Mouse (Mus musculus): ENCODE measurements around the gene Shoc2. TPM values are rescaled to one million over a fixed set of nuclear protein-coding genes. Genes with fewer than 3 reads are reported as not detected.
"Not testable (repeated sequence)": the region's sequence is repeated elsewhere in the genome, so short reads cannot be mapped to it uniquely, and the experiment has no call there.

Gene Shoc2
- polyA plus RNA-seq, 1 experiment from 2014 or later = 76.2 TPM

- WGBS = 73% methylated on average over 7 of the region's 7 CpGs
- peaks cover 17% of the 10 kb centered on the region for H3K4me1 ChIP-seq
- peak overlapping the region; percentile 68 for H3K4me2 ChIP-seq
- H3K4me3 ChIP-seq (replicated peaks) = peak overlapping the region; percentile 98
- H3K9me3 ChIP-seq = no peaks in the 10 kb centered on the region
- H3K27me3 ChIP-seq = peaks cover 7% of the 10 kb centered on the region; the same call in 1 of the 2 replicates
- ATAC-seq (ENCODE audit: low FRiP score) = no peak
- no peak overlapping the region for H3K27ac ChIP-seq
- H3K9ac ChIP-seq = no peak overlapping the region
- H3K36me3 ChIP-seq (replicated peaks) = peaks cover 9% of the 10 kb centered on the region
Observed at GRCm38 (mm10) chr19:53904833-53905480, 39.1 kb upstream of the Shoc2 start.

- Histone ChIP-seq H3K4me3 (replicated peaks) (no peak overlapping the region), H3K4me2 (no peak overlapping the region), H3K36me3 (replicated peaks) (peaks cover 11% of the 10 kb centered on the region), H3K4me1 (peaks cover 17% of the 10 kb centered on the region), H3K9ac (no peak overlapping the region), H3K27ac (no peak overlapping the region), H3K9me3 (no peaks in the 10 kb centered on the region), H3K27me3 (0 out of 2 replicates have a peak, but pooled peaks cover 5% of the 10 kb centered on the region)
- no peak for ATAC-seq (ENCODE audit: low FRiP score)
- WGBS = 75% methylated on average over 6 of the region's 6 CpGs
Observed at GRCm38 (mm10) chr19:53906033-53906702, 37.9 kb upstream of the Shoc2 start.

GRCm38 (mm10) chr19:53906703-53907070 lies 37.4 kb upstream of the Shoc2 start:
- ATAC-seq (ENCODE audit: low FRiP score) = not testable (repeated sequence)

GRCm38 (mm10) chr19:53914950-53915349 lies 29.2 kb upstream of the Shoc2 start:
- H3K9ac ChIP-seq = no peak overlapping the region
- WGBS = 98% methylated on average over 4 of the region's 4 CpGs
- no peaks in the 10 kb centered on the region for H3K9me3 ChIP-seq
- H3K4me3 ChIP-seq (replicated peaks) = no peak overlapping the region
- ATAC-seq (ENCODE audit: low FRiP score) = no peak
- no peak overlapping the region for H3K4me2 ChIP-seq
- H3K27ac ChIP-seq = no peak overlapping the region
- no peaks in the 10 kb centered on the region for H3K4me1 ChIP-seq
- H3K27me3 ChIP-seq = no peaks in the 10 kb centered on the region
- H3K36me3 ChIP-seq (replicated peaks) = peaks cover 72% of the 10 kb centered on the region

More at GRCm38 (mm10) chr19:53906703-53907070, 37.4 kb upstream of the Shoc2 start:
- H3K27ac ChIP-seq; H3K9ac ChIP-seq; H3K9me3 ChIP-seq; H3K4me2 ChIP-seq; H3K4me3 ChIP-seq (replicated peaks); H3K27me3 ChIP-seq: not testable (repeated sequence)
- Histone ChIP-seq H3K36me3 (replicated peaks) (peaks cover 14% of the 10 kb centered on the region), H3K4me1 (peaks cover 17% of the 10 kb centered on the region)

GRCm38 (mm10) chr19:53919541-53919940 lies 24.6 kb upstream of the Shoc2 start:
- Histone ChIP-seq H3K4me2 (no peak overlapping the region), H3K27ac (no peak overlapping the region), H3K9ac (no peak overlapping the region), H3K36me3 (replicated peaks) (peaks cover 71% of the 10 kb centered on the region), H3K27me3 (no peaks in the 10 kb centered on the region), H3K9me3 (no peaks in the 10 kb centered on the region), H3K4me3 (replicated peaks) (no peak overlapping the region), H3K4me1 (no peaks in the 10 kb centered on the region)
- 95% methylated on average over 10 of the region's 10 CpGs for WGBS
- no peak for ATAC-seq (ENCODE audit: low FRiP score)

- H3K27me3 ChIP-seq; ATAC-seq (ENCODE audit: low FRiP score); H3K9me3 ChIP-seq; H3K9ac ChIP-seq; H3K4me1 ChIP-seq; H3K4me3 ChIP-seq (replicated peaks); H3K4me2 ChIP-seq; H3K27ac ChIP-seq: not testable (repeated sequence)
- WGBS = 92% methylated on average over 3 of the region's 3 CpGs
- H3K36me3 ChIP-seq (replicated peaks) = peaks cover 65% of the 10 kb centered on the region
Observed at GRCm38 (mm10) chr19:53921996-53922395, 22.1 kb upstream of the Shoc2 start.

GRCm38 (mm10) chr19:53925338-53925751 lies 18.8 kb upstream of the Shoc2 start:
- no peaks in the 10 kb centered on the region for H3K27me3 ChIP-seq
- H3K9me3 ChIP-seq = no peaks in the 10 kb centered on the region
- no peak overlapping the region for H3K4me3 ChIP-seq (replicated peaks)

GRCm38 (mm10) chr19:53926705-53927104 lies 17.4 kb upstream of the Shoc2 start:
- Histone ChIP-seq H3K27ac (no peak overlapping the region), H3K36me3 (replicated peaks) (peaks cover 56% of the 10 kb centered on the region), H3K4me1 (no peaks in the 10 kb centered on the region), H3K27me3 (no peaks in the 10 kb centered on the region), H3K4me2 (no peak overlapping the region), H3K4me3 (replicated peaks) (no peak overlapping the region), H3K9me3 (no peaks in the 10 kb centered on the region), H3K9ac (no peak overlapping the region)
- ATAC-seq (ENCODE audit: low FRiP score) = no peak
- WGBS = 96% methylated on average over 1 of the region's 1 CpGs

More at GRCm38 (mm10) chr19:53925338-53925751, 18.8 kb upstream of the Shoc2 start:
- H3K9ac ChIP-seq = no peak overlapping the region
- H3K4me2 ChIP-seq = no peak overlapping the region
- H3K4me1 ChIP-seq = no peaks in the 10 kb centered on the region
- H3K36me3 ChIP-seq (replicated peaks) = peaks cover 61% of the 10 kb centered on the region
- no peak overlapping the region for H3K27ac ChIP-seq
- no peak for ATAC-seq (ENCODE audit: low FRiP score)
- 93% methylated on average over 2 of the region's 2 CpGs for WGBS

GRCm38 (mm10) chr19:53929218-53929617 lies 14.9 kb upstream of the Shoc2 start:
- Histone ChIP-seq H3K4me3 (replicated peaks) (no peak overlapping the region), H3K27me3 (no peaks in the 10 kb centered on the region), H3K36me3 (replicated peaks) (peaks cover 56% of the 10 kb centered on the region), H3K9me3 (no peaks in the 10 kb centered on the region), H3K9ac (no peak overlapping the region), H3K4me1 (no peaks in the 10 kb centered on the region), H3K27ac (no peak overlapping the region), H3K4me2 (no peak overlapping the region)
- no peak for ATAC-seq (ENCODE audit: low FRiP score)
- WGBS = 92% methylated on average over 3 of the region's 3 CpGs

- Histone ChIP-seq H3K36me3 (replicated peaks) (peaks cover 47% of the 10 kb centered on the region), H3K4me1 (no peaks in the 10 kb centered on the region), H3K27ac (no peak overlapping the region), H3K9me3 (no peaks in the 10 kb centered on the region), H3K4me2 (no peak overlapping the region), H3K9ac (no peak overlapping the region), H3K4me3 (replicated peaks) (no peak overlapping the region), H3K27me3 (no peaks in the 10 kb centered on the region)
- ATAC-seq (ENCODE audit: low FRiP score) = no peak
Observed at GRCm38 (mm10) chr19:53933050-53933449, 11.1 kb upstream of the Shoc2 start.

- Histone ChIP-seq H3K9me3 (no peaks in the 10 kb centered on the region), H3K9ac (no peak overlapping the region), H3K27ac (no peak overlapping the region), H3K4me1 (no peaks in the 10 kb centered on the region), H3K4me3 (replicated peaks) (no peak overlapping the region), H3K4me2 (no peak overlapping the region), H3K36me3 (replicated peaks) (peaks cover 47% of the 10 kb centered on the region), H3K27me3 (no peaks in the 10 kb centered on the region)
- no peak for ATAC-seq (ENCODE audit: low FRiP score)
Observed at GRCm38 (mm10) chr19:53934046-53934445, 10.1 kb upstream of the Shoc2 start.

- H3K27ac ChIP-seq = no peak overlapping the region
- H3K9ac ChIP-seq = no peak overlapping the region
- peaks cover 22% of the 10 kb centered on the region for H3K36me3 ChIP-seq (replicated peaks)
- no peak for ATAC-seq (ENCODE audit: low FRiP score)
- H3K27me3 ChIP-seq = no peaks in the 10 kb centered on the region
- no peaks in the 10 kb centered on the region for H3K9me3 ChIP-seq
- no peak overlapping the region for H3K4me2 ChIP-seq
- H3K4me1 ChIP-seq = peaks cover 7% of the 10 kb centered on the region
- H3K4me3 ChIP-seq (replicated peaks) = no peak overlapping the region
- 88% methylated on average over 4 of the region's 4 CpGs for WGBS
Observed at GRCm38 (mm10) chr19:53939467-53939866, 4.6 kb upstream of the Shoc2 start.

- no peaks in the 10 kb centered on the region for H3K9me3 ChIP-seq
- WGBS = 89% methylated on average over 4 of the region's 4 CpGs
Observed at GRCm38 (mm10) chr19:53941139-53941538, 3.0 kb upstream of the Shoc2 start.

More at GRCm38 (mm10) chr19:53941139-53941538, 3.0 kb upstream of the Shoc2 start:
- Histone ChIP-seq H3K4me1 (peaks cover 10% of the 10 kb centered on the region), H3K4me3 (replicated peaks) (no peak overlapping the region), H3K9ac (no peak overlapping the region), H3K4me2 (no peak overlapping the region), H3K27ac (no peak overlapping the region), H3K36me3 (replicated peaks) (peaks cover 22% of the 10 kb centered on the region), H3K27me3 (no peaks in the 10 kb centered on the region)
- ATAC-seq (ENCODE audit: low FRiP score) = no peak

All from forebrain, embryonic 12.5 days (tissue).